In genomic region chr11:117871911-117872584, GRCm38 (mm10) we compare ENCODE assay signal across 10 mouse cellular contexts. TPM values are rescaled to one million over a fixed set of nuclear protein-coding genes. Genes with fewer than 3 reads are reported as not detected.
DNase-seq lines count a peak whose midpoint lies in the region; ATAC-seq lines count a peak whose summit lies in the region.
"Had no signal": no experiment of that assay in that cellular context is flagged by ENCODE, and none has a peak within 500 bp of the region (broad histone marks: within the 10 kb centered on the region; RNA-seq: fewer than 3 reads in every experiment).

No protein-coding gene starts in this region.

- H3K27me3 ChIP-seq in hindbrain, embryonic 11.5 days (ENCODE audit: control insufficient read depth, insufficient read depth, low read length): peaks cover under 1% of the 10 kb centered on the region; the same call in 1 of the 2 replicates
- no peaks in the 10 kb centered on the region for H3K27me3 ChIP-seq in hindbrain, embryonic 14.5 days (ENCODE audit: control insufficient read depth, insufficient read depth, low read length)
- H3K27me3 ChIP-seq in embryonic facial prominence, embryonic 14.5 days (replicated peaks; ENCODE audit: control insufficient read depth, insufficient read depth, low read length): no peaks in the 10 kb centered on the region
- H3K27me3 ChIP-seq in stomach, embryonic 15.5 days (replicated peaks): no peaks in the 10 kb centered on the region
- H3K27me3 ChIP-seq: embryonic facial prominence, embryonic 12.5 days had no signal

- WGBS in hindbrain, embryonic 11.5 days: 57% methylated on average over 12 of the region's 12 CpGs
- 67% methylated on average over 12 of the region's 12 CpGs for WGBS in hindbrain, embryonic 14.5 days
- WGBS in embryonic facial prominence, embryonic 14.5 days: 64% methylated on average over 11 of the region's 12 CpGs
- 54% methylated on average over 12 of the region's 12 CpGs for WGBS in stomach, embryonic 15.5 days

- no peak for DNase-seq in hindbrain, embryonic 11.5 days (ENCODE audit: low spot score)
- DNase-seq in hindbrain, embryonic 14.5 days (ENCODE audit: low spot score): no peak
- DNase-seq in embryonic facial prominence, embryonic 14.5 days (ENCODE audit: low spot score): no peak
- peak; percentile 52 to 56 for DNase-seq in lung, postnatal 4 days
- no peak for DNase-seq in gastrocnemius, postnatal 10 days
- no peak for DNase-seq in adrenal gland, adult 8-10 months
- DNase-seq in layer of hippocampus, adult 18-20 months (ENCODE audit: low spot score in 2 of 2): no peak

- H3K27ac ChIP-seq in hindbrain, embryonic 11.5 days (ENCODE audit: low read depth, low read length): no peak overlapping the region
- H3K27ac ChIP-seq in hindbrain, embryonic 14.5 days: no peak overlapping the region
- no peak overlapping the region for H3K27ac ChIP-seq in embryonic facial prominence, embryonic 14.5 days (replicated peaks; ENCODE audit: low read depth, low read length)
- no peak overlapping the region for H3K27ac ChIP-seq in stomach, embryonic 15.5 days
- H3K27ac ChIP-seq: embryonic facial prominence, embryonic 12.5 days had no signal

- 0 out of 2 replicates have a peak, but pooled peaks cover 2% of the 10 kb centered on the region for H3K4me1 ChIP-seq in hindbrain, embryonic 11.5 days (replicated peaks; ENCODE audit: control insufficient read depth, insufficient read depth, low read length)
- H3K4me1 ChIP-seq in hindbrain, embryonic 14.5 days (replicated peaks; ENCODE audit: control insufficient read depth, insufficient read depth, low read length): peaks cover 11% of the 10 kb centered on the region; the same call in 1 of the 2 replicates
- 0 out of 2 replicates have a peak, but pooled peaks cover 3% of the 10 kb centered on the region for H3K4me1 ChIP-seq in embryonic facial prominence, embryonic 14.5 days (ENCODE audit: control insufficient read depth, insufficient read depth, low read length)
- H3K4me1 ChIP-seq in stomach, embryonic 15.5 days: peaks cover 23% of the 10 kb centered on the region

- H3K9ac ChIP-seq in hindbrain, embryonic 11.5 days (ENCODE audit: low read depth, low read length): no peak overlapping the region
- H3K9ac ChIP-seq in hindbrain, embryonic 14.5 days: no peak overlapping the region
- H3K9ac ChIP-seq in embryonic facial prominence, embryonic 14.5 days (ENCODE audit: low read depth, low read length): no peak overlapping the region
- H3K9ac ChIP-seq in stomach, embryonic 15.5 days: no peak overlapping the region

- no peak for ATAC-seq in hindbrain, embryonic 11.5 days (ENCODE audit: low FRiP score)
- no peak for ATAC-seq in hindbrain, embryonic 14.5 days (ENCODE audit: low FRiP score)
- ATAC-seq in embryonic facial prominence, embryonic 14.5 days (ENCODE audit: low read depth): no peak
- ATAC-seq in stomach, embryonic 15.5 days (ENCODE audit: insufficient read depth, low FRiP score, low read depth): no peak

- no peaks in the 10 kb centered on the region for H3K36me3 ChIP-seq in hindbrain, embryonic 11.5 days (ENCODE audit: control insufficient read depth, insufficient read depth, low read length)
- H3K36me3 ChIP-seq in hindbrain, embryonic 14.5 days (replicated peaks; ENCODE audit: control insufficient read depth, insufficient read depth): no peaks in the 10 kb centered on the region
- H3K36me3 ChIP-seq in embryonic facial prominence, embryonic 14.5 days (ENCODE audit: control insufficient read depth, insufficient read depth, low read length): no peaks in the 10 kb centered on the region
- no peaks in the 10 kb centered on the region for H3K36me3 ChIP-seq in stomach, embryonic 15.5 days
- H3K36me3 ChIP-seq: embryonic facial prominence, embryonic 12.5 days had no signal

- no peaks in the 10 kb centered on the region for H3K9me3 ChIP-seq in hindbrain, embryonic 11.5 days (ENCODE audit: control insufficient read depth, low read length)
- H3K9me3 ChIP-seq in hindbrain, embryonic 14.5 days (ENCODE audit: control insufficient read depth, low read length): no peaks in the 10 kb centered on the region
- H3K9me3 ChIP-seq in embryonic facial prominence, embryonic 14.5 days (ENCODE audit: control insufficient read depth, low read length): no peaks in the 10 kb centered on the region
- no peaks in the 10 kb centered on the region for H3K9me3 ChIP-seq in stomach, embryonic 15.5 days
- H3K9me3 ChIP-seq: embryonic facial prominence, embryonic 12.5 days had no signal

- no peak overlapping the region for H3K4me3 ChIP-seq in hindbrain, embryonic 11.5 days (ENCODE audit: low read depth, low read length)
- no peak overlapping the region for H3K4me3 ChIP-seq in hindbrain, embryonic 14.5 days (replicated peaks; ENCODE audit: low read length)
- H3K4me3 ChIP-seq in embryonic facial prominence, embryonic 14.5 days (ENCODE audit: low read depth, low read length): peak overlapping the region; percentile 76; the same call in 1 of the 2 replicates
- H3K4me3 ChIP-seq in stomach, embryonic 15.5 days (replicated peaks): no peak overlapping the region; the same call in 1 of the 2 replicates

- peak overlapping the region; percentile 98; the same call in 1 of the 2 replicates for H3K4me2 ChIP-seq in hindbrain, embryonic 11.5 days (replicated peaks; ENCODE audit: low read depth, low read length)
- H3K4me2 ChIP-seq in hindbrain, embryonic 14.5 days (replicated peaks): no peak overlapping the region
- H3K4me2 ChIP-seq in embryonic facial prominence, embryonic 14.5 days (ENCODE audit: low read depth, low read length): peak overlapping the region; percentile 99
- H3K4me2 ChIP-seq in stomach, embryonic 15.5 days: peak overlapping the region; percentile 97; the same call in 1 of the 2 replicates

RNA-seq across cellular contexts. Expression of gene Tha1, which starts 1.2 kb away (rescaled TPM):
- 1.4 and 1.7 TPM in 2 replicates for polyA plus RNA-seq in hindbrain, embryonic 11.5 days (2014; fragmentation: Nextera tagmentation; extraction: Ambion mirVana)
- polyA plus RNA-seq in hindbrain, embryonic 14.5 days (2014; fragmentation: Nextera tagmentation; extraction: Ambion mirVana): 2.5 and 2.6 TPM in 2 replicates
- 3.7 and 4.2 TPM in 2 replicates for polyA plus RNA-seq in embryonic facial prominence, embryonic 14.5 days (2014; fragmentation: Nextera tagmentation; extraction: Ambion mirVana)
- 7.1 and 7.2 TPM in 2 replicates for polyA plus RNA-seq in stomach, embryonic 15.5 days (2015; fragmentation: Nextera tagmentation; extraction: Ambion mirVana)
- total RNA-seq in gastrocnemius, postnatal 10 days (2021): 1 to 10 TPM; 4.7 to 5.6 TPM
- 10 to 100 TPM; 16.4 to 16.7 (median 16.5) TPM for total RNA-seq in adrenal gland, adult 8-10 months (2022)
- 1 to 10 TPM; 2.8 to 3.0 TPM for total RNA-seq in layer of hippocampus, adult 18-20 months (2021)

RNA-seq across cellular contexts. Expression of gene Tmem235, which starts 11.5 kb away (rescaled TPM):
- not detected in 2 replicates for polyA plus RNA-seq in hindbrain, embryonic 11.5 days (2014; fragmentation: Nextera tagmentation; extraction: Ambion mirVana)
- polyA plus RNA-seq in hindbrain, embryonic 14.5 days (2014; fragmentation: Nextera tagmentation; extraction: Ambion mirVana): not detected in 2 replicates
- not detected in 2 replicates for polyA plus RNA-seq in embryonic facial prominence, embryonic 14.5 days (2014; fragmentation: Nextera tagmentation; extraction: Ambion mirVana)
- not detected in 2 replicates for polyA plus RNA-seq in stomach, embryonic 15.5 days (2015; fragmentation: Nextera tagmentation; extraction: Ambion mirVana)
- not detected for total RNA-seq in gastrocnemius, postnatal 10 days (2021)
- not detected for total RNA-seq in adrenal gland, adult 8-10 months (2022)
- total RNA-seq in layer of hippocampus, adult 18-20 months (2021): not detected
- polyA plus RNA-seq: embryonic facial prominence, embryonic 12.5 days; limb, embryonic 11.5 days had no signal

RNA-seq across cellular contexts. Expression of gene Birc5, which starts 23.0 kb away (rescaled TPM):
- 296 and 301 TPM in 2 replicates for polyA plus RNA-seq in hindbrain, embryonic 11.5 days (2014; fragmentation: Nextera tagmentation; extraction: Ambion mirVana)
- 35.5 and 36.3 TPM in 2 replicates for polyA plus RNA-seq in hindbrain, embryonic 14.5 days (2014; fragmentation: Nextera tagmentation; extraction: Ambion mirVana)
- 229 and 265 TPM in 2 replicates for polyA plus RNA-seq in embryonic facial prominence, embryonic 14.5 days (2014; fragmentation: Nextera tagmentation; extraction: Ambion mirVana)
- polyA plus RNA-seq in stomach, embryonic 15.5 days (2015; fragmentation: Nextera tagmentation; extraction: Ambion mirVana): 293 and 308 TPM in 2 replicates
- total RNA-seq in gastrocnemius, postnatal 10 days (2021): 10 to 100 TPM; 11.4 to 13.2 TPM
- total RNA-seq in adrenal gland, adult 8-10 months (2022): 1 to 10 TPM; 1.2 to 2.5 (median 1.7) TPM
- 1 to 10 TPM in 1 of 2 experiments, under 1 TPM in 1; 0.82 to 1.1 TPM for total RNA-seq in layer of hippocampus, adult 18-20 months (2021)

RNA-seq across cellular contexts. Expression of gene Tk1, which starts 46.2 kb away (rescaled TPM):
- 73.3 and 84.3 TPM in 2 replicates for polyA plus RNA-seq in hindbrain, embryonic 11.5 days (2014; fragmentation: Nextera tagmentation; extraction: Ambion mirVana)
- polyA plus RNA-seq in hindbrain, embryonic 14.5 days (2014; fragmentation: Nextera tagmentation; extraction: Ambion mirVana): 14.4 and 16.3 TPM in 2 replicates
- polyA plus RNA-seq in embryonic facial prominence, embryonic 14.5 days (2014; fragmentation: Nextera tagmentation; extraction: Ambion mirVana): 108 and 119 TPM in 2 replicates
- polyA plus RNA-seq in stomach, embryonic 15.5 days (2015; fragmentation: Nextera tagmentation; extraction: Ambion mirVana): 139 and 142 TPM in 2 replicates
- total RNA-seq in gastrocnemius, postnatal 10 days (2021): 10 to 100 TPM; 14.3 to 20.5 TPM
- 1 to 10 TPM; 2.4 to 5.0 (median 4.3) TPM for total RNA-seq in adrenal gland, adult 8-10 months (2022)
- under 1 TPM; 0.43 to 0.50 TPM for total RNA-seq in layer of hippocampus, adult 18-20 months (2021)

RNA-seq across cellular contexts. Expression of gene Afmid, which starts 46.3 kb away (rescaled TPM):
- polyA plus RNA-seq in hindbrain, embryonic 11.5 days (2014; fragmentation: Nextera tagmentation; extraction: Ambion mirVana): 3.4 and 3.5 TPM in 2 replicates
- 5.2 and 7.1 TPM in 2 replicates for polyA plus RNA-seq in hindbrain, embryonic 14.5 days (2014; fragmentation: Nextera tagmentation; extraction: Ambion mirVana)
- 4.5 and 5.5 TPM in 2 replicates for polyA plus RNA-seq in embryonic facial prominence, embryonic 14.5 days (2014; fragmentation: Nextera tagmentation; extraction: Ambion mirVana)
- polyA plus RNA-seq in stomach, embryonic 15.5 days (2015; fragmentation: Nextera tagmentation; extraction: Ambion mirVana): 7.2 and 7.4 TPM in 2 replicates
- 1 to 10 TPM; 5.1 to 5.3 TPM for total RNA-seq in gastrocnemius, postnatal 10 days (2021)
- total RNA-seq in adrenal gland, adult 8-10 months (2022): 10 to 100 TPM in 2 of 4 experiments, 1 to 10 TPM in 2; 5.1 to 17.0 (median 10.2) TPM
- 1 to 10 TPM; 3.3 to 7.3 TPM for total RNA-seq in layer of hippocampus, adult 18-20 months (2021)

Comparison
In these comparisons a context has a peak if more than half of its experiments do, and no peak if none do; other contexts are left out.
1. DNase-seq: peak in lung, postnatal 4 days (2 of 2); none in hindbrain, embryonic 11.5 days (single experiment), hindbrain, embryonic 14.5 days (single experiment), embryonic facial prominence, embryonic 14.5 days (single experiment), gastrocnemius, postnatal 10 days (single experiment), adrenal gland, adult 8-10 months (single experiment) and layer of hippocampus, adult 18-20 months (0 of 2).